Mouse (Mus musculus) heart, embryonic 15.5 days (tissue): Measurements from ENCODE around the gene Ppp2r5c. TPM values are rescaled to one million over a fixed set of nuclear protein-coding genes. Genes with fewer than 3 reads are reported as not detected.

Source experiments
- ATAC-seq: fragments of 200-750 bp; cut with Nextera tagmentation; replicated peaks from 2 replicates; pipeline ENCODE4 v1.8.0; 2017; ENCODE audit warnings: low read depth, moderate TSS enrichment; ENCODE audit not compliant: insufficient number of reproducible peaks, insufficient read depth, low FRiP score
- H3K27ac ChIP-seq: fragments of 300-500 bp; sonication (generic); 2 replicates; pipeline ENCODE4 v1.5.1; 2015; ENCODE audit warnings: mild to moderate bottlenecking, inconsistent platforms
- H3K27me3 ChIP-seq: fragments of 300-500 bp; sonication (generic); 2 replicates; pipeline ENCODE4 v1.6.1; 2015; ENCODE audit warnings: inconsistent platforms
- H3K36me3 ChIP-seq: fragments of 300-500 bp; sonication (generic); 2 replicates; pipeline ENCODE4 v1.6.1; 2015; ENCODE audit warnings: mild to moderate bottlenecking, inconsistent platforms
- H3K4me1 ChIP-seq: fragments of 300-500 bp; sonication (generic); replicated peaks from 2 replicates; pipeline ENCODE4 v1.6.1; 2015; ENCODE audit warnings: inconsistent platforms
- H3K4me2 ChIP-seq: fragments of 300-500 bp; sonication (generic); 2 replicates; pipeline ENCODE4 v1.6.1; 2015; ENCODE audit warnings: inconsistent platforms, mild to moderate bottlenecking, moderate library complexity
- H3K4me3 ChIP-seq: fragments of 300-500 bp; sonication (generic); 2 replicates; pipeline ENCODE4 v1.5.1; 2015; ENCODE audit warnings: mild to moderate bottlenecking, inconsistent platforms
- H3K9ac ChIP-seq: fragments of 300-500 bp; sonication (generic); 2 replicates; pipeline ENCODE4 v1.6.1; 2015; ENCODE audit warnings: mild to moderate bottlenecking, inconsistent platforms
- H3K9me3 ChIP-seq: fragments of 300-500 bp; sonication (generic); replicated peaks from 2 replicates; pipeline ENCODE4 v1.6.1; 2016; ENCODE audit warnings: inconsistent platforms
- WGBS: fragments of 180-500 bp; shearing (Covaris S2); methylation state at CpG from one replicate; pipeline ENCODE4 v1.1.7; 2015; ENCODE audit warnings: mixed read lengths; 5-methylcytosine and 5-hydroxymethylcytosine counted together
- polyA plus RNA-seq: library from polyadenylated mRNA; unstranded; fragments of >200 nt; fragmentation: Nextera tagmentation; extraction: Ambion mirVana; gene quantifications from 2 replicates; pipeline ENCODE4 v1.2.1, GENCODE M21; 2015

Gene Ppp2r5c
- polyA plus RNA-seq, 1 experiment from 2014 or later, result 117 TPM

DNA sequence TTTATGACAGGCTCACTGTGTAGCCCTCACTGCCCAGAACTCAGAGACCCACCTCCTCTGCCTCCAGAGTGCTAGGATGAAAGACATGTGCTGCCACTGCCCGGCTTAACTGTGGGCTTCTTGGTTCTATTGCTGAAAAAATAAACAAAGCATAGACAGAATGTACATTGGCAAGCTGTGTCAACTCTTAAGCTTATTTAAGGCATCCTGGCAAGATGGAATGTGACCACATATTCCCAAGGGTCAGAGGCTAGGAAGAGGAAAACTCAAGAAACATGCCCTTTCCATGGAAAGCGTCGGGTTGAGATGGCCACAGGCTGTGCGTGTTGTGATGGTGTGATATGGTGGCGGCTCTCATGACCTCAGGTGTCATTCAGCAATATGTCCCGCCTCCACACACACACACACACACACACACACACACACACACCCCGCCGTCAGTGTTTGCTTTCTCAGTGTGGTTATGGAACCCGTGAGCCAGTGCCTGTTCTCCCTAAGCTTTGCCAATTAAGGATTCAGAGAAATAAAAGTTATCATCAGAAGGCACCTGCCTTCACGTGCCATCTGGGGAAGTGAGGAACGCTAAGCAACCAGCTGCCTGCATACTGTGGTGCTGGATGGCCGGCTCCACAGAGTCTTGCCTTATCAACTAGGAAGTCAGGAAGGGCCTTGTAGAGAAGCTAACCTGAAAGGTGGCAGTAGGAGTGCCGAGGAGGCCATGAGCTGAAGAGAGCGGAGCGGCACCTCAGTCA is 73.5 kb downstream of the Ppp2r5c start:
- no peak overlapping the region for H3K27ac ChIP-seq
- 70% methylated on average over 15 of the region's 15 CpGs for WGBS

GRCm38 (mm10) chr12:110523526-110523925 is 76.6 kb downstream of the Ppp2r5c start:
- H3K36me3 ChIP-seq, result peaks cover 34% of the 10 kb centered on the region
- H3K27ac ChIP-seq, result no peak overlapping the region
- 86% methylated on average over 5 of the region's 5 CpGs for WGBS
- no peak overlapping the region for H3K4me2 ChIP-seq
- 0 out of 2 replicates have a peak, but pooled peaks cover 3% of the 10 kb centered on the region for H3K4me1 ChIP-seq
- no peak overlapping the region for H3K4me3 ChIP-seq
- H3K9me3 ChIP-seq, result no peaks in the 10 kb centered on the region
- ATAC-seq, result no peak
- H3K27me3 ChIP-seq, result no peaks in the 10 kb centered on the region
- no peak overlapping the region for H3K9ac ChIP-seq

More for the DNA sequence above, 73.5 kb downstream of the Ppp2r5c start:
- H3K36me3 ChIP-seq, result peaks cover 45% of the 10 kb centered on the region
- no peak overlapping the region for H3K4me3 ChIP-seq
- H3K9me3 ChIP-seq, result no peaks in the 10 kb centered on the region
- H3K9ac ChIP-seq, result no peak overlapping the region
- no peak overlapping the region for H3K4me2 ChIP-seq
- no peaks in the 10 kb centered on the region for H3K27me3 ChIP-seq
- no peak for ATAC-seq
- H3K4me1 ChIP-seq, result peaks cover 8% of the 10 kb centered on the region

DNA sequence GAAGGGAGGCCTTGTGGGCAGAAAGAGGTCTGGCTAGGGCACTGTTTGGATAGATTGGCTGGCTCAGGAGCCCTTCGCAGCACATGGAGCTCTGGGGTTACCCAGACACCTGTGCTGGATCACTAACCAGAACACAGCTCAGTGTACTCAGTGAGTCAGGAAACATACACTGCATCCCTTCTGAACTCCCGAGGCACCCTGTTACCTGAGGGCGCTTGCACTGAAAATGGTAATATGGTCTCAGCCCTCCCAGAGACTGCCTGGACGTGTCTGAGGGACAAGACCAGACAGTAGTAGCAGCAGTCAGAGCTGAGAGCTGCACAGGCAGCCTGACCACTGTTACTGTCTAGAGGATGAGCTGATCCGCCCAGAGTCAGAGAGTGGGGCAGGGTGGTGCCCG is 85.8 kb downstream of the Ppp2r5c start:
- H3K4me3 ChIP-seq, result no peak overlapping the region
- ATAC-seq, result no peak
- peaks cover 6% of the 10 kb centered on the region; the same call in 1 of the 2 replicates for H3K36me3 ChIP-seq
- H3K4me1 ChIP-seq, result peaks cover 34% of the 10 kb centered on the region
- peak overlapping the region; percentile 73 for H3K27ac ChIP-seq
- no peaks in the 10 kb centered on the region for H3K27me3 ChIP-seq
- H3K9ac ChIP-seq, result no peak overlapping the region
- no peaks in the 10 kb centered on the region for H3K9me3 ChIP-seq
- 81% methylated on average over 6 of the region's 6 CpGs for WGBS
- no peak overlapping the region for H3K4me2 ChIP-seq

GRCm38 (mm10) chr12:110533151-110533550 is 86.2 kb downstream of the Ppp2r5c start:
- Histone ChIP-seq H3K27ac (peak overlapping the region; percentile 73), H3K9ac (no peak overlapping the region)
- WGBS, result 65% methylated on average over 2 of the region's 2 CpGs

DNA sequence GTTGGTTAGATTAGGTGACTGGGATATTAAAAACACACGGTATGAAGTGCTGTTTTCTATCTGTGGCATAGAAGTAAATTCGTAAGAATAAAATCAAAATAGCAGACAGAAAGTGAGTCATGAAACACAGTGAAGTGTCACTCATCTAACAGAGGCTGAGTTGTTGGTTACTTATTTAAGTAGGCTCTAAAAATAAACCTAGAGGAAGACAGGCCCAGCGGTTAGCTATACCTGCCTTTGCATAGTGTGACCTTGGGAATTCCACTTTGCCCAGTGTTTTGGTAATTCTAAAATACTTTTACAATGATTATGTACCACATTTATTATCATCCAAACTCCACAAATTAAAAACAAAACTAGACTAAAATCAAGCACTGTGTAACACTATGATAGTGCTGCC is 86.9 kb downstream of the Ppp2r5c start:
- Histone ChIP-seq H3K36me3 (peaks cover 6% of the 10 kb centered on the region; the same call in 1 of the 2 replicates), H3K9me3 (no peaks in the 10 kb centered on the region), H3K4me1 (peaks cover 34% of the 10 kb centered on the region), H3K4me3 (no peak overlapping the region), H3K27ac (peak overlapping the region; percentile 73), H3K4me2 (0 out of 2 replicates have a peak overlapping the region, but pooled peaks have one; percentile 9), H3K27me3 (no peaks in the 10 kb centered on the region), H3K9ac (no peak overlapping the region)
- WGBS, result 52% methylated on average over 3 of the region's 3 CpGs
- no peak for ATAC-seq

More at GRCm38 (mm10) chr12:110533151-110533550, 86.2 kb downstream of the Ppp2r5c start:
- Histone ChIP-seq H3K36me3 (peaks cover 6% of the 10 kb centered on the region; the same call in 1 of the 2 replicates), H3K9me3 (no peaks in the 10 kb centered on the region), H3K4me2 (no peak overlapping the region), H3K4me3 (no peak overlapping the region), H3K27me3 (no peaks in the 10 kb centered on the region), H3K4me1 (peaks cover 34% of the 10 kb centered on the region)
- ATAC-seq, result no peak

DNA sequence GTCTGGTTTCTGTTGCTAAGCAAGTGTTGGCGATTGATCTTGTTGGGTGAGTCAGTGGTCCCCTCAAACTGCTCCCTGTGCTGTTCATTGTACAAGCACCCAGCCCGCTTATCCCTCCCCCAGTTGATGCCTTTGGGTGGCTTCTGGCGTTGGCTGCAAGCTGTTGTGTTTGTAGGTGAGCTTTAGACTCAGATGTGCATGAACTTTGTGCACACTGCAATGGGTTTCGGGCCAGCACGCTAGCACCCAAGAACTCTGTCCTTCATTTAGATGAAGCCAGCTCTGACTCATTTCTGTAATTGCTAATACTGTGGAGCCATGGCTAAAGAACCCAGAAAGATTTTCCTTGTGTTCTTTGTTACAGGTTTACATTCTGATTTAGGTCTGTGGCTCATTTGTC is 88.4 kb downstream of the Ppp2r5c start:
- ATAC-seq, result no peak
- 89% methylated on average over 5 of the region's 5 CpGs for WGBS

DNA sequence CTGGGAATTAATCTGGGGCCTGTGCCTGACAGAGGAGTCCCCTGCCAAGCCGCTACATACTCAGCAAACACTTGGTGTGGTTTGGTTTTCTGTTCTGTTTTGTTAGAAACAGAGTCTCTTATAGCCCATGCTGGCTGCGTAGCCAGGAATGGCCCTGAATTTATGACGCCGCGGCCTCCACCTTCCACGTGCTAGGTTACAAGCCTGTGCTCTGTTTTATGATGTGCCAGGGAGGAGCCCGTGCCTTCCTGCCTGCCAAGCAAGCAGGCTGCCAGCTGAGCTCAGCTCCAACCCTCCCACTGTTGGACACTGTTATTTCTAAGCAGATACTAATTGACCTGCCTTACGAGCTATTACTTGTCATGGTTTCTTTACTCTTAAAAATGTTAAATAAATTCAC is 90.8 kb downstream of the Ppp2r5c start:
- H3K4me3 ChIP-seq, result no peak overlapping the region
- no peak overlapping the region for H3K4me2 ChIP-seq
- H3K27ac ChIP-seq, result no peak overlapping the region
- no peak overlapping the region for H3K9ac ChIP-seq
- ATAC-seq, result no peak
- H3K27me3 ChIP-seq, result no peaks in the 10 kb centered on the region
- peaks cover 30% of the 10 kb centered on the region for H3K4me1 ChIP-seq
- H3K9me3 ChIP-seq, result no peaks in the 10 kb centered on the region
- WGBS, result 90% methylated on average over 8 of the region's 8 CpGs
- H3K36me3 ChIP-seq, result no peaks in the 10 kb centered on the region

More for the DNA sequence above, 88.4 kb downstream of the Ppp2r5c start:
- H3K4me1 ChIP-seq, result peaks cover 36% of the 10 kb centered on the region
- H3K9me3 ChIP-seq, result no peaks in the 10 kb centered on the region
- no peaks in the 10 kb centered on the region for H3K27me3 ChIP-seq
- H3K36me3 ChIP-seq, result no peaks in the 10 kb centered on the region
- no peak overlapping the region for H3K4me2 ChIP-seq
- no peak overlapping the region for H3K4me3 ChIP-seq
- no peak overlapping the region for H3K27ac ChIP-seq
- no peak overlapping the region for H3K9ac ChIP-seq

DNA sequence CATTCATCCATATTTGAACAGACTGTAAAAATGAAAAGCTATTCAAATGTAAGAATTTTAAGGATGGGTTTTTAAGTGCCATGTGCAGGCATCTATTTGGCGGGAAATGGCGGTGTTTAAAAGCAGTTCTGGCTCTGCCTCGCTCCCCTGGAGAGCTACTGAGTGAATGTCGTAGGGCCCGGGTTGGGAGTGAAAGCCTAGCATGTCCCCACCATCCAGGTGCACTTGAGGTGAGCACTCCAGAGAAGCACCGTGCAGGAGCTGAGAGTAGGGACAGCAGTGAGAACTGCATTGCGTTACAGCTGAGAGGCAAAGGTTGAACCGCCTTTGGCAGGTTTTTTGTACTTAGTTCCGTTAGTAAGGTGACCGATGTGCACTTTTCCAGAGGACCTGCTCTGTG is 92.4 kb downstream of the Ppp2r5c start:
- Histone ChIP-seq H3K4me1 (peaks cover 17% of the 10 kb centered on the region), H3K4me3 (no peak overlapping the region), H3K4me2 (no peak overlapping the region), H3K27ac (no peak overlapping the region), H3K9me3 (no peaks in the 10 kb centered on the region), H3K36me3 (no peaks in the 10 kb centered on the region; the same call in 1 of the 2 replicates), H3K9ac (no peak overlapping the region), H3K27me3 (no peaks in the 10 kb centered on the region)
- ATAC-seq, result no peak
- WGBS, result 89% methylated on average over 10 of the region's 10 CpGs

- 80% methylated on average over 9 of the region's 9 CpGs for WGBS
- Histone ChIP-seq H3K4me3 (no peak overlapping the region), H3K36me3 (no peaks in the 10 kb centered on the region; the same call in 1 of the 2 replicates), H3K27me3 (no peaks in the 10 kb centered on the region), H3K4me2 (no peak overlapping the region), H3K9ac (no peak overlapping the region), H3K9me3 (no peaks in the 10 kb centered on the region), H3K27ac (no peak overlapping the region), H3K4me1 (peaks cover 17% of the 10 kb centered on the region)
- no peak for ATAC-seq
Measured at GRCm38 (mm10) chr12:110539798-110540197, 92.9 kb downstream of the Ppp2r5c start.

DNA sequence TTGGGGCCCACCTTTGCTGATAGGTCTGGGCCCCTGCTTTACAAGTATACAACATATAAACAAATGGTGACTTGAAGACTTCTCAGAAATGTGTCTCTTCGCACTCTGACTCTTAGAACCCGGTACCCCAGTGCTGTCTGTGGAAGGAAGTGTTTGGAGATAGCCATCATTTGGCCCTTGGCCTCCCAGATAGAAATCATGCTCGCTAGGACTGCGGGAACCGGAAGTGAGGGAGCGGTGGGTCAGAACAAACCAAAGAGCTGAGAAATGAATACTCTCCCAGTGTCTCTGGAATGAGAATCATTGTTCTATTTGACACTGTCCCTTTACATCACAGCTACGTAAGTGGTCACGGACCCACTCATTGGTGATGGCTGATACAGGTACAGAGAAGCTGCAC is 93.4 kb downstream of the Ppp2r5c start:
- H3K9me3 ChIP-seq, result no peaks in the 10 kb centered on the region

DNA sequence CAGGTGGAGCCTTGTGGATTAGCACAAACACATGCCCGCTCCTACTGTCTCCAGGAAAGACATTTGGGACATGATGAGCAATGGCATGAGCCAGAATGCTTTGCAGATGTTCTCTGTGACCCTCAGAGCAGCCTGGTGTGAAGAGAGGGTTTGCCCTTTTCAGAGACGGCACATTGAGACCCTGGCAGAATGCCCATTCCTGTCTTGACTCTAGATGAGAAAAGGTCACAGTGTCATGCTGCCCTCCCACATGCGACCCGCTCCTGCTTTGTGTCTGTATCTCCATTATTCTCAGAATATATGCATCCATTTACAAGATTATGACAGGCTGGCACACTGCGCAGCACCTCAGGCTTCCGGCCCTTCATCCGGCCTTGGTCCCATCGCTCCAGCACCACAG is 94.1 kb downstream of the Ppp2r5c start:
- 73% methylated on average over 8 of the region's 8 CpGs for WGBS
- H3K4me1 ChIP-seq, result peaks cover 11% of the 10 kb centered on the region
- H3K27ac ChIP-seq, result no peak overlapping the region

More for the DNA sequence above, 93.4 kb downstream of the Ppp2r5c start:
- Histone ChIP-seq H3K9ac (no peak overlapping the region), H3K4me3 (no peak overlapping the region), H3K27ac (no peak overlapping the region), H3K36me3 (no peaks in the 10 kb centered on the region; the same call in 1 of the 2 replicates), H3K4me1 (peaks cover 12% of the 10 kb centered on the region), H3K4me2 (no peak overlapping the region), H3K27me3 (no peaks in the 10 kb centered on the region)
- no peak for ATAC-seq
- 86% methylated on average over 8 of the region's 8 CpGs for WGBS

DNA sequence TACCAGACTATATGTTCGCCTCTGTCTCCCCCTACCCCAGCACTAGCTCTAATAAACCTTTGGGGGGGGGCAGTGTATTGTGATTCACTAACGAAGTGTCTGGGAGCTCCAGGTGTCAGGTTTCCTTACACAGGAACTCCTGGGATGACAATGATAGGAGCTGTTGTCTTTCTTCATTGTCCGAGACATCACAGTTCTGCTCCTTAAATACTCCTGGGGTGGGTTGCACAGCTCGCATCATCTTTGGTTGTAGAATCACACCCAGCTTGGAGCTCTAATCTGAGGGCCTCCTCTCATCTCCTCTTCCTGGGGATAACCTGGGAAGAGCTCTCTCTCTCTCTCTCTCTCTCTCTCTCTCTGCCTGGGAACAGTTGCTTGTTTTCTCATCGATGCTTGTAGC is 94.6 kb downstream of the Ppp2r5c start:
- 76% methylated on average over 5 of the region's 5 CpGs for WGBS
- no peak for ATAC-seq
- Histone ChIP-seq H3K27me3 (no peaks in the 10 kb centered on the region), H3K4me3 (no peak overlapping the region), H3K36me3 (peaks cover 11% of the 10 kb centered on the region), H3K27ac (no peak overlapping the region), H3K4me2 (no peak overlapping the region), H3K9ac (no peak overlapping the region), H3K4me1 (peaks cover 11% of the 10 kb centered on the region), H3K9me3 (no peaks in the 10 kb centered on the region)

More for the DNA sequence above, 94.1 kb downstream of the Ppp2r5c start:
- Histone ChIP-seq H3K4me3 (no peak overlapping the region), H3K9me3 (no peaks in the 10 kb centered on the region), H3K27me3 (no peaks in the 10 kb centered on the region), H3K36me3 (peaks cover 6% of the 10 kb centered on the region), H3K4me2 (no peak overlapping the region), H3K9ac (no peak overlapping the region)
- no peak for ATAC-seq
